Mouse (Mus musculus): ENCODE results near the gene Gm17662.

Gm17662 gene

GRCm38 (mm10) chr4:104857029-104857428, at the start of gene Gm17662:
Gm17662 (plus strand) TSS chr4:104857329.
- no peak for DNase-seq (ENCODE audit: low read depth)

DNA sequence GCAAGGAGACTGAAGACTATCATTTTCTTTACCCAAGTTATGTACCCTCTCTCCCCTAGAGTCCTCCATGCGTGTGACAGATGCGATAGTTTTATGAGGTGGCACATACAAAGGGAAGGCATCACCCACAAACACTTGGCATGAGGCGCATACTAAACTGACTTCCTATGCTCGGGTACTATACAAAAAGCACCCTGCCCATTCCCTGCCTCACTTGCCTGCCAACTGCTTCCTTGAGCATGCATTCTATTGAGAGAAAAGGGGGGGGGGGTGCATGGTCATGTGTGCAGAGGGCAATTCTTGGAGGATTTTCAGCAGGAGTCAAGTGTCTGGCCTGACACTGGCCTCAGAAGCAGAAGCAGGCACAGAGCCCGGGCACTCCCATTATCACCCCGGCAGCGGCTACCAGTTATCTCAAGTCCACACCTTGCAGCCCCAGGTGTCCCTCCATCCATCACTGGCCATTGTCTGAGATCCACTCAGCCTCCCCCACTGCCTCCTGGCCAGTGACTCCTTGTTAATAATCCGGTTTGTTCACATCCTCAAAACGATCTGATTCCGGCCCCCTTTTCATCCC, 46.3 kb upstream of the Gm17662 start:
- no peak for DNase-seq (ENCODE audit: low read depth)

DNA sequence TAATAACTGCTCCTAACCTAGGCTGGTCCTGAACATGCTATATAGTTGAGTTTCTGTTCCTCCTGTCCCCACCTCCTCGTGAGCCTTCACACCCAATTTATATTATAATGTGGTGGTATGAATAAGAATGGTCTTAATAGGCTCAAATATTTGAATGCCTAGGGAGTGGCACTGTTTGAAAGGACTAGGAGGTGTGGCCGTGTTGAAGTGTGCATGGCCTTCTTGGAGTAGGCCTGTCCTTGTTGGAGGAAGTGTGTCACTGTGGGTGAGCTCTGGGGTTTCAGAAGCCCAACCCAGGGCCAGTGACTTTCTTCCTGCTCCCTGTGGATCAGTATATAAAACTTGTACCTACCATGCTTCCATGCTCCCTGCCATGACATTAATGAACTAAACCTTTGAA, 43.5 kb upstream of the Gm17662 start:
- DNase-seq (ENCODE audit: low read depth), result no peak

DNA sequence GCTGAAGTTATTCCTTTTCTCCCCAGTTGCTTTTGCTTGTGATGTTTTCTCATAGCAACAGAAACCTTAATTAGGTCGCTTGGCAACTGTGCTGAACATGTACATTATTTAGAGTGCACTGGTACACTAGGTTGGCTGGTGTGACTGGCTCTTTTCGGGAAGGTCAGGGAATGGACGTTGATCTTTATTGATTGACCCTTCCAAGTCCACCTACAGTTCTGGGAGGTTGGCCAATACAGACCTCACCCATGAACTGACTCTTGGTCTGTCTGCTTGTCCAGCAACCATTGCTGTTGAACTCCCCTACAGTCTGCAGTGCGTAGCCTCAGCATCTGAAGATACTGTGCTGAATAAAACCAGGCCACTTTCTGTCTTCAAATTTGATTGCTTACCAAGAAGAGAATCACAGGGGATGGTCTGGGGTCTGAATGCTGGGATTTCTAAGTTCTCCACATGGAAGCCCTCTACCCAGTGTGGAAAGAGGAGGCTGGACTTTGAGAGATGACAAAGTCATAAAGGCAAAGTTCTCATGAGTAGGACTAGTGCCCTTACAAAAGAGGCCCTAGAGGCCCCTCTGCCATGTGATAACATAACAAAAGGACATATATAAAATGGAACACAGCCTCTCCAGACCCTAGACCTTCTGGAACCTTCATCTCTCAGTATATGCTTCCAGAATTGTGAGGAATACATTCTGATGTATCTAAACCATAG, 40.5 kb upstream of the Gm17662 start:
- DNase-seq (ENCODE audit: low read depth), result no peak

GRCm38 (mm10) chr4:104817509-104817908, 39.6 kb upstream of the Gm17662 start:
- no peak for DNase-seq (ENCODE audit: low read depth)

- DNase-seq (ENCODE audit: low read depth), result no peak
Observed at GRCm38 (mm10) chr4:104818986-104819385, 38.1 kb upstream of the Gm17662 start.

GRCm38 (mm10) chr4:104819891-104820290, 37.2 kb upstream of the Gm17662 start:
- no peak for DNase-seq (ENCODE audit: low read depth)

DNA sequence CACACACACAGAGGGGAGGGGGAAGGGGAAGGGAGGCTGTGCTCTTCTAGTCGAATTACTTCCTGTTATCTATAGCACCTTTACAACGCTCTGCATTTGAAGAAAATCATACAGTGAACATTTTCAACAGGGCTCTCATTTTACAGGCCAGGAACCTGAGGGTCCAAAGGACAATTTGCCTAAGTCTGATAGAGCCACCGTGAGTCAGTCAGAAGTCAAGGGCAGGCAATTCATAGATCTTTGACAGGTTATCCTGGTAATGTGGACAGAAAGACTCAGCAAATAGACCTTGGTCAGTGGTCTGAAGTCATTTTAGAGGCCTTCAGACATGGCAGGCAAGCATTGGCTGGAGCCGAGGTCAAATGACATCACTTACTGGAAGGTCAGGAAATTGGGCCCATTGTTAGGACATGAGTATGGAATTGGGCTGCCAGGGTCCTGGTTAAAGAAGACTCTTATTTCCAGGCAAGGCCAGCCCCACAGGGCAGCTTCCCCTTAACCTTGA, 33.5 kb upstream of the Gm17662 start:
- no peak for DNase-seq (ENCODE audit: low read depth)

- DNase-seq (ENCODE audit: low read depth), result no peak
Observed at GRCm38 (mm10) chr4:104824381-104825077, 32.6 kb upstream of the Gm17662 start.

DNA sequence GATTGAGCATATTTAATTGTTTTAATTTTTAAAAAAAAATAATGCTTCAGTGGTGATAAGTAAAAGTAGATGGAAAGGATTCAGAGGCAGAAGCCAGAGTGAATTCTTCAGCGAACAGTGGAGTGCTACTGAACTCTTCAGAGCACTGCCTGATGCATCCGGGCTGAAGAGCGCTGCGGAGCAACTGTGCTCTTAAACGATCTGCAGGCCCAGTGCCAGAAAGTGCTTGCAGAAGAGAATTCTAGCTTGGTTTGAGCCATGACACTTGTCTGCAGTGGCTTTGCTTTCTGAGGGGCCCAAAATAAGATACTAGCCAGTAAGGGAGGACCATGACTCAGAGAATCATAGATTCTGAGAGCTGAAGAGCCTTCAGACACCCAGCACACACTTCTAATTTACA, 28.2 kb upstream of the Gm17662 start:
- DNase-seq (ENCODE audit: low read depth), result no peak

GRCm38 (mm10) chr4:104835096-104835495, 22.0 kb upstream of the Gm17662 start:
- DNase-seq (ENCODE audit: low read depth), result no peak

DNA sequence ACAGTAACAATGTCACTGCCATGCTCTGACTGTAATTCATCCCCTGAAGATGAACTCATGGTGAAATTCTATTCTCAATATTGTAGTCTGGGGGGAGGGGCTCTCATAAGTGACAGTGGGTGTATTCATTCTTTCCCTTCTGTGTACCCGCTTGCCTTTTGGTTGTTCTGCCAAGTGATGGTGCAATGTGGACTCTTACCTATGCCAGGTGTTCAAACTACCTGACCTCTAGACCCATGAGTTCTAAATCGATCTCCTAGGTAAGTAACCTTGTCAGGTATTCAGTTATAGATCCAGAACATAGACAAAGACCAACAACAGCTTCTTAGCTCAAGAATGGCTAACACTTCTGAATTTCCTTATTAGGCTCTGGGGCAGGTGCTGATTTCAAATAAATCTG, 18.8 kb upstream of the Gm17662 start:
- no peak for DNase-seq (ENCODE audit: low read depth)

- no peak for DNase-seq (ENCODE audit: low read depth)
Observed at GRCm38 (mm10) chr4:104842204-104842603, 14.9 kb upstream of the Gm17662 start.

DNA sequence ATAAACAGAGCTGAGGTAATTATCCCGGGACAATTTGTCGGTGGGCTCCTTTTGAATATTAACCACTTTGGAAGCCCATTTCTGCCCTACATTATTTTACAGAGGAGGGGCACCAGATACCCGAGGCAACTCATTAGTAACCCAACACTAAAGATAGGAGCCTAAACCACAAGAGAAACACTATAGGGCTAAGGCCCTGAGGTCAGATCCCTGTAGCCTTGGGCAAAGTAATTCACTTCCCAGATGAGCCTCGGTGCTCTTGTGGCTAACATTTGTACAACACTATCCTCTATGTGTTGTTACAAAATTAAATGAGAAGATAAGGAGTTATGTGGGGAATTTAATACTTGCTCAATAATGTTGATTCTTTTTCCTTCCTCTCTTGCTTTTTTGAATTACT, 13.6 kb upstream of the Gm17662 start:
- no peak for DNase-seq (ENCODE audit: low read depth)

DNA sequence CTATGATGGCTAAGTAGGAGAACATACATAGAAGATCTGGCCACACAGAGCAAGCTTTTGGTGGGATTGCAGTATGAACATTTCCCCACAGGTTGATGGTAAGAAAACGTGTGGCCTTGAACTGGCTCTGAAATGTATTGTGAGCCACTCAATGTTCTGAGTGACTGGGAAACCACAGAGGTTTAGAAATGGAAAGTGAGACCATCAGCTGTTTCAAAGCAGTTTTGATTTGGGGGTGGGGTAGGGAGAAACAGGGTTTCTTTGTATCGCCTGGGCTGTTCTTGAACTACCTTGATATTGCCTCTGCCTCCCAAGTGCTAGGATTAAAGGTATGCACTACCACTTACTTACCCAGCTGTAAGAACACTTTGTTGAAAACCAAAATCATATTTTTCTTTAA, 1.9 kb upstream of the Gm17662 start:
- no peak for DNase-seq (ENCODE audit: low read depth)

DNA sequence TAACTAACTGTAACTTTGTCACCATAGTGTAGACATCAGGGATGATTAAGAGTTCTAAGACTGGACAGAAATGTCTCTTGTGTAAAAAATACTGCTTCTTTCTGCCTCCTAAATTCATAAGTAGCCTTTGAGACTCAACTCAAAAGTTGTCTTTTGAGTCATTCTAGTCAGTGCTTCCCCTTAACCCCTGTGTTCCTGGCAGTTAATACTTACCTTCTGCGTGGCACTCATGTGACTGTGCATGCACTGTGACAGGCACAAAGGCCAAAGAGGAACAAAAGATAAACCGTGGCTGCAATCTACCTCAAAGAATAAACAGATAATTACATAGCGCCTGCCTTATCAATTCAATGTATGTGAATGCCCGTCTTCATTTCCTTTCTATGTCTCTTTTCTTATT, 694 bp downstream of the Gm17662 start:
- no peak for DNase-seq (ENCODE audit: low read depth)

GRCm38 (mm10) chr4:104861241-104861640, 4.1 kb downstream of the Gm17662 start:
- DNase-seq (ENCODE audit: low read depth), result no peak

DNA sequence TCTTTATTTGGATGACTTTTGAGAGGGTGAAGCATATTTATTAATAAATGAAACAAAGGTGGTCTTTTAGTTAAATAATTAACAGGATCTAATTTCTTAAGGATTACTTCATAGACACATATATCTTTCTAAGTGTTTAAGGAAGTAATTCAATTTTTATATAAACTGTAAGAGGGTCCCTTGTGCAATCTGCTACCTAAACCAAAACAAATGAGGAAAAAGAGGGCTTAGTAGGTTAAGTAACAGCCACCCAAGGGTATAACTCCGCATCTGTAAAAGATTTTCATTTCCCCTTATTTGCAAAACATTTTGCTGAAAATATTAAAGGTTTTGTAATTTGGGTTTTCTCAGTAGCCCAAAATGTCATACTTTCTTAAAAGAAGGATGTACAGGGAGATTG, 7.3 kb downstream of the Gm17662 start:
- DNase-seq (ENCODE audit: low read depth), result no peak

DNA sequence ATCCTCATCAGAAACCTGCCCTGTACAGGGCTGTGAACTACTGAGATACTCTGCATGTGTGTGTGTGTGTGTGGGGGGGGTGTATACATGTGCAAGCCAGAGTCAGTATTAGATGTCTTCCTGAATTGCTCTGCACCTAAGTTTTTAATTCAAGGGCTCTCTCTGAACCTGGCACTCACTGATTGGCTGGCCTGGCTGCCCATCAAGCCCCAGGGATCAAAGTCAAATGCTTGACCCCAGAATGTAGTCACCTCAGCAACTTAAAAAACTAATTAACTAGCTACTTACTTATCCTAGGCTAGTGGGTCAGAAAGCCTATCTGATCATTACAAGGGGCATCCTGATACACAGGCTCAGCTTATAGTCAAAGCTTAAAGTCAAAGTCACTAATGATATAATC, 12.5 kb downstream of the Gm17662 start:
- DNase-seq (ENCODE audit: low read depth), result no peak

- DNase-seq (ENCODE audit: low read depth), result no peak
Observed at GRCm38 (mm10) chr4:104870196-104870595, 13.1 kb downstream of the Gm17662 start.

- DNase-seq (ENCODE audit: low read depth), result no peak
Observed at GRCm38 (mm10) chr4:104875832-104876231, 18.7 kb downstream of the Gm17662 start.

DNA sequence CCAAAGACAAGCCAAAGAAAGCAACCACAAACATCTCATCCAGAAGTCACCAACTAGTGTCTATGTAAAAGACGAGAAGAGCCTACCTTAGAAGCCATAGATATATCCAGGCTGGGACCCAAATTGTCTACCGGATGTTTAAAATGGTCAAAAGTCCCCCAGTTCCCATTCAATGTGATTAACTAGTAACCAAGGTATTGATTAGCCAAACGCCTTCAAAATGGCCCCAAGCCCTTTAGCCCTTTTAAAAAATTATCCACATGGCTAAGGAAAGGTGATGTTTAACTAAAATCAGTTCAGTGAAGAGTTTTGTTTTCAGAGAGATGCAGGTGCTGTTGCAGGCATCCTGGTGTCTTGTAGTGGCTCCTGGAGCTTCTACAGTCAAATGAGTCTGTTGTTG, 19.2 kb downstream of the Gm17662 start, which contains the start of gene C8a:
Gene C8a (minus strand): TSS at position 76 of the 400 bp plus-strand sequence.
- DNase-seq (ENCODE audit: low read depth), result no peak

DNA sequence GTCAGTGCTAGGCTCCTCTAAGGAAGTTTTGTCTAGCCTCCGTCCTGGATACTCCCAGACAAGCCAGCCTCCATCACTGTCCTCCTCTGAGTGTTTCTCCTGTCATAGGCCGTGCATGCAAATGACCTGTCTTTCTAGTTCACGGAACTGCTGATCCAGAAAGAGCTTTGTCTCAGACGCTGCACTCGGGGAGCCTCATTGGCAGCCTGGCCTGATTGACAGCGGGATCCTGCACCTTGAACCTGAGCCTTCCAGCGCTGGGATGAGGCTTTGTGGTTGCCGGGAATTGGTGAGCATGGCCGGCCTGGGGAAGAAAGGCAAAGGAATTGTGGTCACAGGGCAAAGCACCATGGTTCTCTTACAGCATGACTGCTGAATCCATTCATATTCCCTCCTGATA, 30.4 kb downstream of the Gm17662 start:
- DNase-seq (ENCODE audit: low read depth), result no peak
